Mouse (Mus musculus): ENCODE data around the gene Gm15557.
"Not testable (repeated sequence)": the region's sequence is repeated elsewhere in the genome, so short reads cannot be mapped to it uniquely, and the experiment has no call there.

Gm15557 gene

DNA sequence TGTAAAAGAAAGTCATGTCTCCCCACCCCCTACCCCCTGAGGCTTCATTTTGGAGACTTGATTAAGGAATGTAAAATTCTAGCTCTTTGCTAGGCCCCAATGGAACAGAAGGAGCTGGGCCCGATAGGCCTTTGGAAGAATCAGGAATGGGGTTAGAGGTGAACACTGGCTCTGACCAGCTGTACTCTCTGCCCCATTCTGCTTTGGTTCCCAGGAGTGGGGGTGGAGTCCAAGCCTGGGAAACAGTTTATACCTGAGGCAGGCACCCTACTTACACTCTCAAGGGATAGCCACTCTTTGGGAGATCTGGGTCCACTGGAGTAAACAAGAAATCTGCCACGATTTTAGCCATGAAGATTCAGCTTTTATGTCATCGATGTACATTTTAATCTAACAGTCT lies at the start of gene Gm15557:
Gene Gm15557 (plus strand): TSS at position 48 of the 400 bp plus-strand sequence.
- no peak for DNase-seq (ENCODE audit: low read depth, low spot score)

GRCm38 (mm10) chr2:155894307-155895045 lies 46.1 kb upstream of the Gm15557 start:
- no peak for DNase-seq (ENCODE audit: low read depth, low spot score)

DNA sequence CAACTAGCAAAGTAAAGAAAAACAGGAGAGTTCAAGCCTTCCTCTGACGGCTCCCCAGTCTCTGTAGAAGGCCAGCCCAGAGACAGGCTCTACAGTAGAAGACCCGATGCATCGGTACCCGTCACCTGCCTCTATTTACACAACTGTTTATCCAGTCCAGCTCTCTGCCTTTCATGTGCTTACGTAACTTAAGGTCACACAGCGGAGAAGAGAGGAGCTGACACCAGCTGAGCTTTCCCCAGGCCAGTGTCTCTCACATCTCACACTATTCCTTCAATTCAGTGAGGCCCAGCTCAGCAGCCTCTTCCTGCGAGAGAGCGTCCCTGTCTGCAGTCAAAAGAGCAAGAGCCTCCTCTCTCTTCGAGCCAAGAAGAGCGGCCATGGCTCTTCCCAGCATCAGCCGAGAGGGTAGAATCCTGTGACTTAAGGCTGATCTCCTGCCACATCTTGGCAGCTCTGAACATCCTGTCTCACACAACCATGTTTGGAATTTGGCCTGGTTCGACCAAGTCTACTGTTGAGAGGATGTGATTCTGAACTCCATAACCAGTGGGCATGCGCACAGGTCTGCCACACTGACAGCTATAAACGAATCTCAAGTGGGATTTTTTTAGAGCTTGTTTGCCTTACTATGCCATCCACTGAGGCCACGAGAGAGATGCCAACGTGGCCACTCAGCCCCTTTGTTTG lies 45.3 kb upstream of the Gm15557 start:
- DNase-seq (ENCODE audit: low read depth, low spot score): no peak

- DNase-seq (ENCODE audit: low read depth, low spot score): no peak
These were observed 37.4 kb upstream of the Gm15557 start for GRCm38 (mm10) chr2:155902989-155903631.

GRCm38 (mm10) chr2:155903632-155904008 lies 36.9 kb upstream of the Gm15557 start:
- DNase-seq (ENCODE audit: low read depth, low spot score): no peak

- no peak for DNase-seq (ENCODE audit: low read depth, low spot score)
These were observed 25.8 kb upstream of the Gm15557 start for GRCm38 (mm10) chr2:155914684-155915083.

- no peak for DNase-seq (ENCODE audit: low read depth, low spot score)
These were observed 17.4 kb upstream of the Gm15557 start for GRCm38 (mm10) chr2:155923143-155923542.

- not testable (repeated sequence) for DNase-seq (ENCODE audit: low read depth, low spot score)
These were observed 15.3 kb upstream of the Gm15557 start for GRCm38 (mm10) chr2:155925213-155925612.

DNA sequence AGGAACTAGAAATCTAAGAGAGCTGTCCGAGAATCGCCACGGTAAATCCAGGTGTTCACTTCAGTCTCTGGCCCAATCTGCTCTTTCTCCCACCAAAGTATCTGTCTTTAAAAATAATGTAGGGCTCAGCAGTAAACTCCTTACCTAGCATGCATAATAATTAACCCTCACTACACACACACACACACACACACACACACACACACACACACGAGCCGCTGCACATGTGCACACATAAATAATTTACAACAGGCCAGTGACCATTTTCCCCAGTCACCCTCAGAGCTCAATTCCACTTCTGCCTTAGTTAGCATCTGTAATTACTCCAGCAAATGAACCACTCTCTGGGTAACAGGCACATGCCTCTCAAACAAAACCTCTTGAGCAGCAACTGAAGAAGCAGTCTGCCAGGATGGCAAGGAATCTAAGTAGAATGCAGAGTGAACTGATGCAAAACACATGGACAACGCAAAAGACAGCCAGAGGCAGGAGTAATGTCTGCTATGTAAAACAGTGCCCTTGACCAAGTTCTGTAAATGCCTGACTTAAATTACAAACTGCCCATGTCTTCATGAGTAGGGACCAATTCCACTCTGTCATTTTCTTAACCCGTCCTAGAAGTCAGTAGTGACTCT lies 11.7 kb upstream of the Gm15557 start:
- no peak for DNase-seq (ENCODE audit: low read depth, low spot score)

DNA sequence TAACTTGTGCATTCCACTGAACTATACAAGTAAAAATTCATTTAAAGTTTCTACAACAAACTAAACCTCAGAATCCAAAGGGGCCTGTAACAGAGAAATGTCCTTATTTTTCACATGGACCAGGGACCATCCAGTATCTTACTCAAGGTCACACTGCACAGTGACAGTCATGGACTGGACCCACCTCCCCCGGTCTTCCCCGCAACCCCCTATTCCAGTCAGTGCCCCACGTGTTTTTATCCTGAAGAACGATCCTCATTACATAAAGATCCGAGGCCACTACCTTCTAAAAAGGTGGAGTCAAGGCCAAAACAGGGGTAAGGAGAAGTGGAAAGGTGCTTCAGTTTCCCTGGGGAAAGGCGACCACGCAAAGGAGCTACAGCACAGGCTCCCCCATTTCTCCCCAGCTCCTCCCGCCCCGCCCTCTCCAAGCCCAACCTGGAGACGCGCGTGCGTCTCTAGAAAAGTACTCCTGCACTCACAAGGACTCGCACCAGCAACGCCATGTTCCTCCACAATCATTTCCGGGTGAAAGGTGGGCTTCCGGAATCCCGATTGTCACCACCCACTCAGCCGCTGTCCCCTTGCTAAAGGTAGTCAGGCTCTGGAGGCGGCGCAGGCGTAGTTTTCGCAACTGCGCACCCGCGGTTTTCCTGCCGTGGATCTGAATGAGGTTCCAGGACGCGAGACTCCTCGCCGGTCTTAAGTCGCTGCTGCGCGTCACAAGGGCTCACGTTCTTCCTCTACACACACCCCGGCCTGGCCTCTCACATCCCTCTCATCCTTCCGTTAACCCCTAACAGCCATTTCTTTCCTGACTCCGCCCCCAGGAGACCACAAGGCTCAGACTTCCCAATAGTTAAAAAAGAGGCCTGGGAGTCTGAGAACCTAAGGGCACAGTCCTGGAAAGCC lies 10.7 kb upstream of the Gm15557 start, which contains the start of gene Uqcc1:
Gene Uqcc1 (minus strand): TSS at position 780 of the 912 bp plus-strand sequence.
- peak; percentile 96 for DNase-seq (ENCODE audit: low read depth, low spot score)

GRCm38 (mm10) chr2:155939897-155940529 lies 515 bp upstream of the Gm15557 start:
- no peak for DNase-seq (ENCODE audit: low read depth, low spot score)

DNA sequence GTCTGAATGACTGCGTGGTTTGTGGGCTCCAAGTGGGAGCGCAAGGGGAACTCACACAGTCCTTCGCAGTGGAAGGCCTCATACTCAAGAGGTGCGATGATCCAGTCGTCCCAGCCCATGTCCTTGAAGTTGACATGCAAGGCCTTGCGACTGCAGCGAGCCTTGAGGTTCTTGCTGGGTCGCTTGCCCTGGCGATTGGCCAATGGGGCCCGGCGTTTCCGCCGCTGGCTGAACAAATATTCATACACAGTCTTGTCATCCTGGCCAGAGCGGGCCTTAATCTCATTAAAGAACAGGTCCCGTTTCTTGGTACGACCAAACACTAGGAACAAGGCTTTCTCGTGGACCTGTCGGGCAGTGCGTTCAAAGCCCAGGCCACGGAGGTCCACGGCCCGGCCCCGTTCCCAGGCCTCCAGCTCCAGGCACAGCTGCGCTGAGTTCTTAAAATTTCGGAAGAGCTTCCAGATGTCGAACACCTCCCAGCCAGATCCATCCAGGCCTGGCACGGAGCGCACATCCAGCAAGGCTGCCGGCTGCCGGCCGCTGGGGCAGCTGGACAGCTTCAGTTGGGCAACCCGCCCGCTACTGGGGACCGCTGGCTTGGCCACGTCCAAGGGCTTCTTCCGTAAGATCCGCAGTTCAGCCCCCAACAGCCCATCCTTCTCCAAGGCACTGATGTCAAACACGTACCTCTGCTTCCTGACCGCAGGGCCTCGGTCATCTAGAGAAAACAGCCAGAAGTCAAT lies 1.3 kb downstream of the Gm15557 start:
- no peak for DNase-seq (ENCODE audit: low read depth, low spot score)

DNA sequence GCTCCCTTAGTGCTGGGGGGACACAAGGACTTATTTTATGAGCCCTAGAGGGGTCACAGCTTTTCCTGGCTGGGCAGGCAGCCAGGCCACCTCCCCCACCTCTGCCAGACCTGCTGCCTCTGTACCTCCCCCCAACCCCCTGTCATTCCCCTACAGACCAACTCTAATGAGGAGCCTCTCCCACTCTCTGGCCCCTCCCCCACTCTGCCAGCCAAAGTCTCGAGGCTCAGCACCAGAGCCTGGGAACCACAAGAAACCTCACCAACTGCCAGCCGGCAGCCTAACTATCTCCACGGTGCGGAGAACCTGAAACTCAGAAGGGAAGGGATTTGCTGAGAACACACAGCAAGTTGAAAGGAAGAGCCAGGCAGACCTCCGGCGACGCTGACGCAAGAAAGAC lies 2.9 kb downstream of the Gm15557 start:
- DNase-seq (ENCODE audit: low read depth, low spot score): no peak

DNA sequence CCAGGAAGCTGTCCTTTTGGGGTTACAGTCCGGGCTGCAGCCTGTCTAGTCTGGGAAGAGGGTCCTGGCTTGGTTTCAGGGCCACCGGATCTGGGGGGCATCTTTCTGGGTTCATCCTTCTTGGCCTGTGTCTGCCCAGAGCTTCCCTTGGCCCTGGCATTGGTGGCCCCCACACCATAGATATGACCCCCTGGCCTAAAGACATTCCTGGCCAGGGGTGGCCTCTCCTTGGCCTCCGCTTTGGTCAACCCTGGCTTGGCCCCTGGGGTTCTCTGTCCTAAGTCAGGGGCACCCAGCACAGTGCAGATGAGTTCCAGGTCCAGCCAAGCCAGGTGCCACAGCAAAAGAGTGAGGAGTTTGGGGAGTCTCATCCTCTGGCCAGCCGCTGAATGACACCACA lies 4.2 kb downstream of the Gm15557 start:
- DNase-seq (ENCODE audit: low read depth, low spot score): no peak

- DNase-seq (ENCODE audit: low read depth, low spot score): peak; percentile 26
These were observed 4.6 kb downstream of the Gm15557 start, which contains the start of gene Gdf5 for GRCm38 (mm10) chr2:155945124-155945523. TSS of gene Gdf5 (minus strand) at chr2:155945367.

GRCm38 (mm10) chr2:155945580-155945979 lies 5.1 kb downstream of the Gm15557 start:
- DNase-seq (ENCODE audit: low read depth, low spot score): no peak

DNA sequence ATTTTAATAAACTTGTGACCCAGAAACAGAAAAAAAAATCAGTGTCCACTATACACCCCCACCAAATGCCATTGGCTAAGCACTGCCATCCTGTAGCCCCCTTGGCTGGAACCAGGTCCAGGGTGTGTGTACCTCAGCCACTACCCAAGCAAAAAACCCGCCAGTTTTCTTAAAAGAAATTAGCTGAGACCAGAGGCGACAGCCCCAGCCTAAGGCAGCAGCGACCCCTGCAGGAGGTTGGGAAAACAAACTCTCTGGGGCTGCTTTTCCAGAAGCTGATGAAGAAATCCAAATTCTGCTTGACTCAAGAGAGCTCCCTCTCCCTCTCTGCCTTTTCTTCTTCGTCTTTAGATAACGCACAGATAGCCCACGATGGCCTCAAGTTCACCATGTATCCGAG lies 5.5 kb downstream of the Gm15557 start:
- DNase-seq (ENCODE audit: low read depth, low spot score): peak; percentile 13

- DNase-seq (ENCODE audit: low read depth, low spot score): no peak
These were observed 6.0 kb downstream of the Gm15557 start for GRCm38 (mm10) chr2:155946499-155946898.

DNA sequence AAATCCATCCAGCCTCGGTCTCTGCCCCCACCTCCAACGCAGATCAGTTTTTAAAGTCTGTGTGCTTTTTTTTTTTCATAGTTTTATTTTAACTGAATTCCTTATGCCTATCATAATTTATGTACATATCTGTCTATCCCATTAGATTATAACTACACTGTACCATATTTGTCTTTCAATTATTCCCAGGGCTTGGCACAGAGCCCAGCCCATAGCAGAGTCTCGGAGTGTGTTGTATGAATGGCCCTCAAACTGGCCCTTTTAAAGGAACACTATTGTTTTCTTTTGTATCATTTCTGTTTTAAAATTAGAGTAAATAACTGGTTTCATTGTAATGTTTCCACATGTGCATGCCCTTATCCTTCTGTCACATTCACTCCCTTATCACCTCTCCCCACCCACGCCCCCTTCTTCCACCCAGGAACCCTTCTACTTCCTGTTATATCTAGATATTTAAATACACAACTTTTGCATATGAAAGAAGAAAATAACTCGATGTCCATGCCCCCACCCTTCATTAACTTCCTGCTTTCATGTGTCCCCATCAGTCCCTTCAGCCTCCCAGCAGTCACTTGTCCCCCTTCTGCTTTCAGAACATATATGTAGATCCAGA lies 7.0 kb downstream of the Gm15557 start:
- no peak for DNase-seq (ENCODE audit: low read depth, low spot score)

All from telencephalon, adult 2 months (tissue).